Mouse (Mus musculus) ES-E14 (cell line): ENCODE results near the gene Kcnj10. TPM values are rescaled to one million over a fixed set of nuclear protein-coding genes. Genes with fewer than 3 reads are reported as not detected.

ENCODE experiments used
- DNase-seq: peaks from one replicate; pipeline ENCODE4 v3.0.0-alpha.2; 2013; ENCODE audit warnings: low read depth, low spot score
- H3K27ac ChIP-seq: 2 replicates; pipeline ENCODE4 v1.5.1; 2012; ENCODE audit warnings: low read depth, mild to moderate bottlenecking, low read length, moderate library complexity, mixed read lengths; ENCODE audit not compliant: poor library complexity, insufficient read depth, severe bottlenecking
- H3K36me3 ChIP-seq: 2 replicates; pipeline ENCODE4 v1.6.1; 2012; ENCODE audit warnings: mild to moderate bottlenecking, low read length, moderate library complexity, mixed read lengths; ENCODE audit not compliant: control insufficient read depth, poor library complexity, insufficient read depth, severe bottlenecking
- H3K4me1 ChIP-seq, 2 experiments: fragments of 150-350 bp in 1 of 2; sonication (generic) in 1 of 2; 2 replicates each; pipeline ENCODE4 v1.6.1; 2012; ENCODE audit warnings: low read length in 2 of 2, mild to moderate bottlenecking in 1 of 2, mixed read lengths in 1 of 2; ENCODE audit not compliant: control insufficient read depth in 2 of 2, insufficient read depth in 2 of 2, poor library complexity in 1 of 2
- H3K4me3 ChIP-seq, 2 experiments: fragments of 150-350 bp in 1 of 2; sonication (generic) in 1 of 2; 2 replicates each; pipeline ENCODE4 v1.5.1; 2012; ENCODE audit warnings: low read length in 2 of 2, low read depth in 1 of 2, mild to moderate bottlenecking in 1 of 2, mixed read lengths in 1 of 2; ENCODE audit not compliant: insufficient read depth in 1 of 2, poor library complexity in 1 of 2, severe bottlenecking in 1 of 2
- H3K9ac ChIP-seq: 2 replicates; pipeline ENCODE4 v1.6.1; 2012; ENCODE audit warnings: low read depth, mild to moderate bottlenecking, low read length, mixed read lengths; ENCODE audit not compliant: poor library complexity, insufficient read depth, severe bottlenecking
- H3K9me3 ChIP-seq: fragments of 150-350 bp; sonication (generic); 2 replicates; pipeline ENCODE4 v1.6.1; 2012; ENCODE audit warnings: low read depth, mild to moderate bottlenecking, low read length; ENCODE audit not compliant: control insufficient read depth, insufficient read depth
- CHD2 ChIP-seq: IDR thresholded peaks from 2 replicates; pipeline ENCODE4 v1.6.1; 2014; ENCODE audit warnings: mild to moderate bottlenecking, low read depth, low read length, inconsistent platforms
- HCFC1 ChIP-seq: IDR thresholded peaks from 2 replicates; pipeline ENCODE4 v1.6.1; 2012; ENCODE audit warnings: low read length, inconsistent platforms, borderline replicate concordance; ENCODE audit not compliant: insufficient read depth
- MAFK ChIP-seq: IDR thresholded peaks from 2 replicates; pipeline ENCODE4 v1.6.1; 2014; ENCODE audit warnings: mild to moderate bottlenecking, low read depth, low read length, inconsistent platforms; ENCODE audit not compliant: insufficient read depth
- ZC3H11A ChIP-seq: IDR thresholded peaks from 2 replicates; pipeline ENCODE4 v1.6.1; 2012; ENCODE audit warnings: low read depth, mild to moderate bottlenecking, inconsistent platforms, low read length, borderline replicate concordance
- ZNF384 ChIP-seq: IDR thresholded peaks from 2 replicates; pipeline ENCODE4 v1.6.1; 2012; ENCODE audit warnings: low read depth, low read length, inconsistent platforms
- in situ Hi-C, 2 experiments: fragments of 600-800 bp; cut with MboI; formaldehyde crosslinking; loops; one replicate each; pipeline ENCODE4 v1.15.1; 2025; ENCODE audit warnings: low sequenced_read_pairs in 2 of 2, inconsistent platforms in 1 of 2; ENCODE audit not compliant: unreplicated experiment in 2 of 2
- total RNA-seq: library from RNA; depleted of rRNA; stranded (reverse); fragments of 300-350 nt; gene quantifications from 2 replicates; pipeline ENCODE4 v1.2.3, GENCODE M21; 2012

The Kcnj10 gene
- total RNA-seq, 1 experiment: 0.80 TPM

DNA sequence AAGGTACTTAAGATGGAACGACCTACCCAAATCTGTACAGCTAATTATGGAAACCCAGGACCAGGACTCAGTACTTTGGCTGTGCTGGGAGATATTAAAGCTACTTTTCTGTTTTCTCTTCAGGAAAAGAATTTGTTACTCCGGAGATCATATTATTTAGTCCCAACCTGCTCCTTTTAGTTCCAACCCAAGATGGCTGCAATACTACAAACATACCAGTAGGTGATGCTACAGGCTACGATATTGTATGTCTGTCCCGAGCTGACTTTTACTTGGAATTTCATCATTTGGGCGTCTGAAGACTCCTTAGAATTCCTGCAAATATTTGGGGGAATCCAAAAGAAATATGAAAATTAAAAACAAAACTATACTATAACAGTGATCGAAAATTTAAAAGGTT, 68.0 kb downstream of the Kcnj10 start:
- Histone ChIP-seq H3K9me3 (no peaks in the 10 kb centered on the region), H3K9ac (no peak overlapping the region), H3K4me3 (no peak overlapping the region), H3K4me1 (no peaks in the 10 kb centered on the region), H3K36me3 (no peaks in the 10 kb centered on the region), H3K27ac (no peak overlapping the region)
- DNase-seq: peak; percentile 25
- TF ChIP-seq ZC3H11A: peak; percentile 95
- TF ChIP-seq ZNF384: no peak
- in situ Hi-C loops: loop anchor here (25.0 kb wide), 2 partner anchors 228 to 978 kb away; partner anchors contain the start of gene Dusp23 (in 1 of the 2)

DNA sequence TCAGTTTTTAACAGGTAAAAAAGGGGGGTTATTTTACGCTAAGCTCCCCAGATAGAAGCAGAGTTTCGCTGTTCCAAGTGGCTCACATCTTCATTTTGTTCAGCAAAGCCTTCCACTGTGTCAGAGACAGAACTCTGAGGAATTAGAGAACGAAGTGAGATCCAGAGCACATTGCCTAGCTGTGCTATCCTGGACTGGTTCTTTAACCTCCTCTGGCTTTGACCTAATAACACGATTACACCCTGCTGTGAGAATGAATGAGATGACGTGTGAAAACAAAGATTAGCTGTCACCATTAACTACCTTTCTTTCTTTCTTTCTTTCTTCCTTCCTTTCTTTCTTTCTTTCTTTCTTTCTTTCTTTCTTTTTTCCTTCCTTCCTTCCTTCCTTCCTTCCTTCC, 68.4 kb downstream of the Kcnj10 start:
- no peak overlapping the region for H3K27ac ChIP-seq
- no peaks in the 10 kb centered on the region for H3K4me1 ChIP-seq
- in situ Hi-C loops: loop anchor here (25.0 kb wide), 2 partner anchors 228 to 978 kb away; partner anchors contain the start of gene Dusp23 (in 1 of the 2)
- H3K36me3 ChIP-seq: no peaks in the 10 kb centered on the region
- H3K9ac ChIP-seq: no peak overlapping the region
- no peak for DNase-seq
- no peak overlapping the region for H3K4me3 ChIP-seq
- TF ChIP-seq HCFC1 (no peak), MAFK (no peak), ZC3H11A (no peak), ZNF384 (no peak), CHD2 (no peak)
- H3K9me3 ChIP-seq: no peaks in the 10 kb centered on the region

DNA sequence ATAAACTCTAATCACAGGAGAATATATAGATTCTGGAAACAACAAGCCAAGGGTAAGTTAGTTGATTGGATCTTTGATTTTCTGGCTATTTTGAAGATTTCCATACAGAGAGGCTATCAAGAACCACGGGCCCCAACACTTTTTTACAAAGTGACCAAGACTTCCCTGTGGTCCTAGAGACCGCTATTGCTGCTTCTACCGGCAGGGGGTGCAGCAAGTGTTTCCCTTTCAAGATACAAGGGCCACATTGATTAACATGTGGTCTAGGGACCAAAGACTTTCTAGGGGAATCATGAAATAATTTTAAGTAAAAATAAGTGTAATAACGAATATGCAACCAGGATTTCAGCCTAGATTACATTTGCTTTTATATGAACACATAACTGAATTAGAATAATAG, 69.8 kb downstream of the Kcnj10 start:
- Histone ChIP-seq H3K36me3 (no peaks in the 10 kb centered on the region), H3K9ac (no peak overlapping the region), H3K9me3 (no peaks in the 10 kb centered on the region), H3K27ac (no peak overlapping the region), H3K4me3 (no peak overlapping the region), H3K4me1 (peaks cover 0 to 4% of the 10 kb centered on the region in 2 experiments; a peak in 1 of 4 replicates)
- DNase-seq: peak; percentile 47
- TF ChIP-seq ZC3H11A (no peak), ZNF384 (no peak), CHD2 (no peak), HCFC1 (no peak)
- in situ Hi-C loops: loop anchor here (10.0 to 25.0 kb wide), 3 partner anchors 224 to 976 kb away; partner anchors contain the start of gene Dusp23 (in 2 of the 2)

DNA sequence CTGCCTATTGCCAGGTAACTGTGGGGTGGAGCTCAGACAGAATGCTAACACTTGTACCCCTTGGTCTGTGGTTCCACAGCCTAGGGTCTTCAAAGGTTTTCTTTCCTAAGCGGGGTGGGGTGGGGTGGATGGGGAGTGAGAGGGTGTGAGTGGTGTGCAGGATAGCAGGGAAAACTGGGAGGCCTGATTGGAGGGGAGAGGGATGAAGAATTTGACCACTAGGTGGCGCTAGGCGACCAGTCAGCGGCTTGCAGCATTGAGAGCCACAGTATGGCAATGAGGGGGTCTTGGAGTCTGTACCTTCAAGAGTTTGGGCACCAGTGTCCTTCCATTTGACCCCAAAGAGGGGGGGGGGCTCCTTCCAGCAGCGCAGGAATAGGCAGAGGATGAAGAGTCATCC, 71.2 kb downstream of the Kcnj10 start:
- Histone ChIP-seq H3K9me3 (no peaks in the 10 kb centered on the region), H3K4me1 (peaks cover 0 to 8% of the 10 kb centered on the region in 2 experiments; a peak in 1 of 4 replicates), H3K9ac (no peak overlapping the region), H3K4me3 (no peak overlapping the region), H3K27ac (no peak overlapping the region), H3K36me3 (no peaks in the 10 kb centered on the region)
- in situ Hi-C loops: loop anchor here (10.0 to 25.0 kb wide), 3 partner anchors 223 to 975 kb away; partner anchors contain the start of gene Dusp23 (in 2 of the 2)
- DNase-seq: no peak
- TF ChIP-seq ZNF384 (no peak), HCFC1 (no peak), ZC3H11A (peak; percentile 91; the same call in 1 of the 2 replicates), MAFK (no peak), CHD2 (no peak)
